Mouse (Mus musculus) olfactory bulb, adult 2 months (tissue): Measurements from ENCODE around the gene Ppp2r2c.

Experiments
- CTCF ChIP-seq: fragments of 200-500 bp; IDR thresholded peaks from 2 replicates; pipeline ENCODE4 v1.5.1; 2012; ENCODE audit warnings: low read depth, mild to moderate bottlenecking, low read length, moderate library complexity; ENCODE audit not compliant: insufficient read depth
- POLR2A ChIP-seq: fragments of 200-500 bp; IDR thresholded peaks from 2 replicates; pipeline ENCODE4 v1.6.1; 2012; ENCODE audit warnings: mild to moderate bottlenecking, low read depth, low read length, moderate library complexity; ENCODE audit not compliant: insufficient read depth

DNA sequence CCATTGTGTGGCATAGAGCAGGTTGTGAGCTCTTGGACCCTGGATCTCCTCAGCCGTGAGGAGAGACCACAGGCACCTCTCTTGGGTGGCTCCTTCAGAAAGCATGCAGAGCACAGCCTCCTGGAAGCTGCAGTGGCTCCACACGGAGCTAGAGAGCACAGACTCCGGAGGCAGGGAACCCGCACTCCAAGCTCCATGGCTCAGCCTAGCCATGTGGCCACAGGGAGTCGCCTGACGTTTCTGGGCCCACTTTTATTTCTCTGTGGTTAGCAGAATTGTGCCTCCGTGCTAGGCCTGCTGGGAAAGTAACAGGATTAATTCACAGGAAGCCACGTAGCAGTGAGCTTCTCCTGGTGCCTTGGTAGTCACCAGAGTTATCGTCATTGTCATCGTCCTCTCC, 25.8 kb downstream of the Ppp2r2c start:
- no peak for TF ChIP-seq CTCF
- TF ChIP-seq POLR2A, result no peak
